Mouse (Mus musculus) liver, adult 2 months (tissue): Measurements from ENCODE around the gene Gm27029. TPM values are rescaled to one million over a fixed set of nuclear protein-coding genes. Genes with fewer than 3 reads are reported as not detected.
A peak's percentile ranks its signal among the peaks of the same experiment; 100 is the strongest.

Source experiments
- DNase-seq: peaks from one replicate; pipeline ENCODE4 v3.0.0-alpha.2; 2011; ENCODE audit warnings: low read depth, low spot score; ENCODE audit errors: extremely low read depth
- H3K27ac ChIP-seq: fragments of 200-500 bp; replicated peaks from 2 replicates; pipeline ENCODE4 v1.5.1; 2012; ENCODE audit warnings: low read depth, mild to moderate bottlenecking, control low read depth, inconsistent platforms, low read length; ENCODE audit not compliant: insufficient read depth
- H3K27me3 ChIP-seq: fragments of 200-500 bp; 2 replicates; pipeline ENCODE4 v1.6.1; 2012; ENCODE audit warnings: mild to moderate bottlenecking, moderate library complexity, low read length, inconsistent platforms; ENCODE audit not compliant: control insufficient read depth, insufficient read depth
- H3K36me3 ChIP-seq: fragments of 200-500 bp; 2 replicates; pipeline ENCODE4 v1.6.1; 2012; ENCODE audit warnings: low read length, inconsistent platforms; ENCODE audit not compliant: control insufficient read depth, insufficient read depth
- H3K4me1 ChIP-seq: fragments of 200-500 bp; 2 replicates; pipeline ENCODE4 v1.6.1; 2011; ENCODE audit warnings: low read length; ENCODE audit not compliant: control insufficient read depth, insufficient read depth
- H3K4me3 ChIP-seq: fragments of 200-500 bp; 2 replicates; pipeline ENCODE4 v1.5.1; 2011; ENCODE audit warnings: low read depth, mild to moderate bottlenecking, control low read depth, low read length, moderate library complexity; ENCODE audit not compliant: insufficient read depth
- H3K79me2 ChIP-seq: fragments of 200-500 bp; 2 replicates; pipeline ENCODE4 v1.6.1; 2012; ENCODE audit warnings: inconsistent platforms, mild to moderate bottlenecking, low read length, moderate library complexity; ENCODE audit not compliant: control insufficient read depth, insufficient read depth
- H3K9ac ChIP-seq: fragments of 200-500 bp; 2 replicates; pipeline ENCODE4 v1.6.1; 2012; ENCODE audit warnings: low read depth, mild to moderate bottlenecking, control low read depth, inconsistent platforms, low read length
- CTCF ChIP-seq: fragments of 200-500 bp; IDR thresholded peaks from 2 replicates; pipeline ENCODE4 v1.5.1; 2011; ENCODE audit warnings: low read depth, low read length, control low read depth
- POLR2A ChIP-seq: fragments of 200-500 bp; IDR thresholded peaks from 2 replicates; pipeline ENCODE4 v1.6.1; 2011; ENCODE audit warnings: low read length, control low read depth; ENCODE audit not compliant: insufficient read depth; ENCODE audit errors: extremely low read depth
- WGBS: fragments of 180-500 bp; shearing (Covaris S2); methylation state at CpG from one replicate; pipeline ENCODE4 v1.1.7; 2018; 5-methylcytosine and 5-hydroxymethylcytosine counted together
- polyA plus RNA-seq: library from polyadenylated mRNA; depleted of rRNA; stranded (reverse); fragments of >200 nt; gene quantifications from 2 replicates; pipeline ENCODE4 v1.2.3, GENCODE M21; 2012
- total RNA-seq: library from RNA; depleted of rRNA; stranded (reverse); fragments of >200 nt; gene quantifications from 2 replicates; pipeline ENCODE4 v1.2.3, GENCODE M21; 2014

Gm27029 gene
- total and polyA plus RNA-seq, 2 experiments = 0.37 to 0.65 TPM

DNA sequence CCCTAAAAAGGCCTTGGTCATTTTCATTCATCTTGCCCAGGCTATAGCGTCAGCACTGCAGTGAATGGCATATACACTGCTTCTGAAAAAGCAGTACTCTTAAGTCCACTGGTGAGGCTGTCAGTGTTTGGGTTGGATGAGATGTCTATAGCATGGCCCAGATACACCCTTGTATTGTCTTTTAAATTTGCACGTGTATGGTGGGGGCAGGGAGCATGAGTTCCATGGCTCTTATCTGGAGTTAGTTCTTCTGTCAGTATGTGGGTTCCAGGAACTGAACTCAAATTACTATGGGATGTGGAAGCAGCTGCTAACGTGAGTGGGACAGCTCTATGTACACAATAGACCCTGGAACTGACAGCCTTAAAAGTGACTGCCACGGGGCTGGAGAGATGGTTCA, 11.2 kb upstream of the Gm27029 start:
- no peak for TF ChIP-seq POLR2A
- no peak for TF ChIP-seq CTCF
- no peak overlapping the region for H3K9ac ChIP-seq
- no peaks in the 10 kb centered on the region for H3K27me3 ChIP-seq
- no peak overlapping the region for H3K4me3 ChIP-seq
- DNase-seq = no peak
- WGBS = 80% methylated on average over 4 of the region's 4 CpGs
- H3K4me1 ChIP-seq = no peaks in the 10 kb centered on the region
- peaks cover 18% of the 10 kb centered on the region for H3K36me3 ChIP-seq
- no peaks in the 10 kb centered on the region for H3K79me2 ChIP-seq
- no peak overlapping the region for H3K27ac ChIP-seq

DNA sequence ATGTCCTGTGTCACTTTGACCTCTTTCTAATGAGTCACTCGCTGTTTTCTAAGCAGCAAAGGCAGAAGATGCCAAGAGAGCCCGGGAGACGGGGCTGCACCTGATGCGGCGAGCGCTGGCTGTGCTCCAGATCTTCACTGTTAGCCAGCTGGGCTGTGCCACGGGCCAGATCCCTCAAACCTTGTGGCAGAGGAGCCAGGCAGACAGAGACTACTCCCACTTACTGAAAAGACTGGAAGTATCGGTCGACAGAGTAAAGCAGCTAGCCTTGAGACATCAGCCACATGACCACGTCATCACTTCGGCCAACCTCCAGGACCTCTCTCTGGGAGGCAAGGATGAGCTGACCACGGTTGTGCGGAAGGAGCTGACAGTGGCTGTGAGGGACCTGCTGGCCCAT, 8.8 kb upstream of the Gm27029 start:
- Histone ChIP-seq H3K79me2 (no peaks in the 10 kb centered on the region; the same call in 1 of the 2 replicates), H3K27me3 (no peaks in the 10 kb centered on the region), H3K4me3 (no peak overlapping the region), H3K9ac (no peak overlapping the region), H3K36me3 (peaks cover 24% of the 10 kb centered on the region), H3K4me1 (no peaks in the 10 kb centered on the region), H3K27ac (no peak overlapping the region)
- no peak for TF ChIP-seq POLR2A
- no peak for TF ChIP-seq CTCF
- no peak for DNase-seq
- WGBS = 78% methylated on average over 13 of the region's 13 CpGs

DNA sequence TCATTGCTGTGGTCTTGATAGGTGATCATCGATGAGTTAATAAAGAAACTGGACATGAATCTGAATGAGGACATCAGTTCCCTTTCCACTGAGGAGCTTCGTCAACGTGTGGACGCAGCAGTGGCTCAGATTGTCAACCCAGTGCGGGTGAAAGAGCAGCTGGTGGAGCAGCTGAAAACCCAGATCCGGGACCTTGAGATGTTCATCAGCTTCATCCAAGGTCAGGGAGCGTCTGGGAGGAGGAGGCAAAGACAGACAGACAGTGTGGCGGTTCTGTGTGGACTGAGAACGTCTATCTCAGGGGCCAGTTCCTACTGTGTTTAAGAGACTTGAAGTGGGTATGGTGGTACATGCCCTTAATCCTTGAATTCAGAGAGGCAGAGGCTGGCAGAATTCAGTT, 6.7 kb upstream of the Gm27029 start:
- Histone ChIP-seq H3K27me3 (no peaks in the 10 kb centered on the region), H3K4me1 (peaks cover 3% of the 10 kb centered on the region), H3K27ac (no peak overlapping the region), H3K9ac (no peak overlapping the region), H3K36me3 (peaks cover 24% of the 10 kb centered on the region), H3K79me2 (no peaks in the 10 kb centered on the region; the same call in 1 of the 2 replicates), H3K4me3 (no peak overlapping the region)
- 93% methylated on average over 9 of the region's 9 CpGs for WGBS
- no peak for DNase-seq
- TF ChIP-seq POLR2A (no peak), CTCF (no peak)

DNA sequence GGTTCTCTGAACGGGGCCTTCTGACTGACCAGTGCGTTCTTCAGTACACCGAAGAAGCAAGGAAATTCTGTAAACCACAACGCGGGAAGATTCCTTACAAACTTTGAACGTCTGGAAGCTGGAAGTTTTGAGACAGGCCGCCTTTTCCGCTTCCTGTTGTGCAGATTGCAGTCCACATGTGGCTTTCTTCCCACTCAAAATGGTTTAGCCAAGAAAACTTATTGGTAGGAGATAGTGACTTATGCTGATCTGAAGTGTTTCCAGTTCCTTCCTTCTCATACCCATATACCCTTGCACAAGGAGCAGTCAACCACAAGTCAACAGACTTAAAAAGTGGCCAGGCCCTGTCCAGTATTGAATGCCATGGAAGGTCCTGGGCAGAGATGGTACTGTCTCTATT, 1.6 kb upstream of the Gm27029 start:
- TF ChIP-seq CTCF = no peak
- no peak for TF ChIP-seq POLR2A
- peak overlapping the region; percentile 17; the same call in 1 of the 2 replicates for H3K4me3 ChIP-seq

DNA sequence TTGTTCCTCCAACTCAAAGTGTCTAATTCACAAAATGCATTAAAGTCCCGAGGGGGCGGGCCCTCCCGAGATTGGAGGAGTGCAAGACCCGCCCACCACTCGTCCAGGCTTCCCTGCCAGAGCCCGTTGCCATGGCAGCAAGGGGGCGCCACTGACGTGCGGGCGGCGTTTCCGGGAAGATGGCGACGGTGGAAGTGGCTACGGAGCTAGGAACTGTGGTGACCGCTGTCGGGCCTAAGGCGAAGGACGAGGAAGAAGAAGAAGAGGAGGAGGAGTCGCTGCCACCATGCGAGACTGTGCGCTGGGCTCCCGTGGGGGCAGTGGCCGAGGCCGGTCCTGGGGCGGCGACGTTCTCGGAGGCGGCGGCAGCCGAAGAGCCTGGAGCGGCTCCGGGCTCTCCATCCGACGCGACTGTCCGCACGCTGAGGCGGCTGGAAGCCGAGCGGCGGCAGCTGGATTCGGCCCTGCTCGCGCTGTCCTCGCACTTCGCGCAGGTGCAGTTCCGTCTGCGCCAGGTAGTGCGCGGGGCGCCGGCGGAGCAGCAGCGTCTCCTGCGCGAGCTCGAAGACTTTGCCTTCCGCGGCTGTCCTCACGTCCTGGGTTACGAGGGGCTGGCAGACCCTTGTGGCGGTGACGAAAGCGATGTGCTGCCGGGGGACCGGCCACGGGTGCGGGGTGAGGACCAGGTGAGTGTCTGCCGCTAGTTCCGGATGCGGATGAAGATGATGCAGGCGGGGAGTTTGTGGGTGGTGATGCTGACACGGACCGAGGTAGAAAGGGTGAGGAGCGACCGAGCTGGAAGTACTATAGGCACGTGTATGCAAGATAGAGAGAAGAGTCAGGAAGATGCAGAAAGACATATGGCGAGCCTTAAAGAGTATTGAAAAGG, 573 bp upstream of the Gm27029 start, which contains the start of the genes Rundc1 and Ptges3l:
Gene Rundc1, plus strand, starts transcription at position 161 of the 889 bp plus-strand sequence.
Gene Ptges3l, minus strand, starts transcription at position 409 of the 889 bp plus-strand sequence.
- DNase-seq = peak; percentile 80

More for the DNA sequence above, 1.6 kb upstream of the Gm27029 start:
- peaks cover 10% of the 10 kb centered on the region for H3K36me3 ChIP-seq
- H3K4me1 ChIP-seq = peaks cover 14% of the 10 kb centered on the region
- H3K27ac ChIP-seq = no peak overlapping the region
- H3K27me3 ChIP-seq = no peaks in the 10 kb centered on the region
- WGBS = 61% methylated on average over 8 of the region's 8 CpGs
- no peak for DNase-seq
- peaks cover 11% of the 10 kb centered on the region; the same call in 1 of the 2 replicates for H3K79me2 ChIP-seq
- H3K9ac ChIP-seq = no peak overlapping the region

More for the DNA sequence above, 573 bp upstream of the Gm27029 start, which contains the start of the genes Rundc1 and Ptges3l:
- H3K36me3 ChIP-seq = peaks cover 2% of the 10 kb centered on the region; the same call in 1 of the 2 replicates
- peak within 1 kb of the TSS; percentile 95 for H3K9ac ChIP-seq
- H3K27ac ChIP-seq = peak within 1 kb of the TSS; percentile 72
- peaks cover 14% of the 10 kb centered on the region for H3K4me1 ChIP-seq
- TF ChIP-seq CTCF = 0 out of 2 replicates have a peak, but pooled peaks have one; percentile 23
- peak; percentile 62; the same call in 1 of the 2 replicates for TF ChIP-seq POLR2A
- under 1% methylated on average over 81 of the region's 81 CpGs for WGBS
- H3K27me3 ChIP-seq = no peaks in the 10 kb centered on the region
- H3K79me2 ChIP-seq = peaks cover 11% of the 10 kb centered on the region; the same call in 1 of the 2 replicates
- peak within 1 kb of the TSS; percentile 97 for H3K4me3 ChIP-seq
